Mouse (Mus musculus): ENCODE measurements around the gene Actr8. TPM values are rescaled to one million over a fixed set of nuclear protein-coding genes. Genes with fewer than 3 reads are reported as not detected.

Gene Actr8
- polyA plus RNA-seq, 1 experiment from 2014 or later = 43.1 TPM

GRCm38 (mm10) chr14:29996000-29996751 is 18.0 kb downstream of the Actr8 start:
- Histone ChIP-seq H3K36me3 (ENCODE audit: control insufficient read depth, insufficient read depth, low read length) (peaks cover 61% of the 10 kb centered on the region), H3K9ac (ENCODE audit: low read length) (no peak overlapping the region)
- 88% methylated on average over 11 of the region's 11 CpGs for WGBS

GRCm38 (mm10) chr14:29997345-29997744 is 19.2 kb downstream of the Actr8 start:
- no peak overlapping the region for H3K4me3 ChIP-seq (ENCODE audit: control insufficient read depth in 1 of 2, insufficient read depth in 1 of 2, low read depth in 1 of 2, low read length in 2 of 2)
- H3K9me3 ChIP-seq (ENCODE audit: control insufficient read depth, low read length) = no peaks in the 10 kb centered on the region
- peaks cover 49% of the 10 kb centered on the region for H3K36me3 ChIP-seq (ENCODE audit: control insufficient read depth, insufficient read depth, low read length)
- no peak overlapping the region for H3K4me2 ChIP-seq (ENCODE audit: low read length)
- no peaks in the 10 kb centered on the region for H3K27me3 ChIP-seq (ENCODE audit: control insufficient read depth, insufficient read depth, low read length)
- ATAC-seq (ENCODE audit: insufficient number of reproducible peaks, insufficient read depth, low FRiP score, low read depth) = no peak
- H3K9ac ChIP-seq (ENCODE audit: low read length) = no peak overlapping the region
- H3K4me1 ChIP-seq (ENCODE audit: control insufficient read depth in 2 of 2, insufficient read depth in 2 of 2, low read length in 2 of 2) = 0 out of 4 replicates have a peak, but pooled peaks cover 0 to 6% of the 10 kb centered on the region in 2 experiments
- no peak overlapping the region for H3K27ac ChIP-seq (replicated peaks in 1 of 2; ENCODE audit: control insufficient read depth in 1 of 2, insufficient read depth in 1 of 2, low read depth in 2 of 2, low read length in 2 of 2)

More at GRCm38 (mm10) chr14:29996000-29996751, 18.0 kb downstream of the Actr8 start:
- H3K27me3 ChIP-seq (ENCODE audit: control insufficient read depth, insufficient read depth, low read length) = no peaks in the 10 kb centered on the region
- 0 out of 4 replicates have a peak, but pooled peaks cover 0 to 6% of the 10 kb centered on the region in 2 experiments for H3K4me1 ChIP-seq (ENCODE audit: control insufficient read depth in 2 of 2, insufficient read depth in 2 of 2, low read length in 2 of 2)
- no peak overlapping the region for H3K4me3 ChIP-seq (ENCODE audit: control insufficient read depth in 1 of 2, insufficient read depth in 1 of 2, low read depth in 1 of 2, low read length in 2 of 2)
- no peak overlapping the region for H3K27ac ChIP-seq (replicated peaks in 1 of 2; ENCODE audit: control insufficient read depth in 1 of 2, insufficient read depth in 1 of 2, low read depth in 2 of 2, low read length in 2 of 2)
- H3K9me3 ChIP-seq (ENCODE audit: control insufficient read depth, low read length) = no peaks in the 10 kb centered on the region
- H3K4me2 ChIP-seq (ENCODE audit: low read length) = no peak overlapping the region
- no peak for ATAC-seq (ENCODE audit: insufficient number of reproducible peaks, insufficient read depth, low FRiP score, low read depth)

- Histone ChIP-seq H3K9ac (ENCODE audit: low read length) (no peak overlapping the region), H3K27me3 (ENCODE audit: control insufficient read depth, insufficient read depth, low read length) (no peaks in the 10 kb centered on the region), H3K4me3 (ENCODE audit: control insufficient read depth in 1 of 2, insufficient read depth in 1 of 2, low read depth in 1 of 2, low read length in 2 of 2) (no peak overlapping the region), H3K27ac (replicated peaks in 1 of 2; ENCODE audit: control insufficient read depth in 1 of 2, insufficient read depth in 1 of 2, low read depth in 2 of 2, low read length in 2 of 2) (no peak overlapping the region), H3K4me2 (ENCODE audit: low read length) (no peak overlapping the region), H3K9me3 (ENCODE audit: control insufficient read depth, low read length) (no peaks in the 10 kb centered on the region), H3K36me3 (ENCODE audit: control insufficient read depth, insufficient read depth, low read length) (peaks cover 34% of the 10 kb centered on the region), H3K4me1 (ENCODE audit: control insufficient read depth in 2 of 2, insufficient read depth in 2 of 2, low read length in 2 of 2) (0 out of 4 replicates have a peak, but pooled peaks cover 0 to 6% of the 10 kb centered on the region in 2 experiments)
- ATAC-seq (ENCODE audit: insufficient number of reproducible peaks, insufficient read depth, low FRiP score, low read depth) = no peak
- WGBS = 80% methylated on average over 13 of the region's 13 CpGs
These were observed 20.8 kb downstream of the Actr8 start for GRCm38 (mm10) chr14:29998747-29999474.

GRCm38 (mm10) chr14:29999475-29999811 is 21.3 kb downstream of the Actr8 start:
- Histone ChIP-seq H3K36me3 (ENCODE audit: control insufficient read depth, insufficient read depth, low read length) (peaks cover 28% of the 10 kb centered on the region), H3K9ac (ENCODE audit: low read length) (no peak overlapping the region), H3K4me3 (ENCODE audit: control insufficient read depth in 1 of 2, insufficient read depth in 1 of 2, low read depth in 1 of 2, low read length in 2 of 2) (no peak overlapping the region), H3K9me3 (ENCODE audit: control insufficient read depth, low read length) (no peaks in the 10 kb centered on the region), H3K4me1 (ENCODE audit: control insufficient read depth in 2 of 2, insufficient read depth in 2 of 2, low read length in 2 of 2) (0 out of 4 replicates have a peak, but pooled peaks cover 0 to 6% of the 10 kb centered on the region in 2 experiments), H3K27ac (replicated peaks in 1 of 2; ENCODE audit: control insufficient read depth in 1 of 2, insufficient read depth in 1 of 2, low read depth in 2 of 2, low read length in 2 of 2) (no peak overlapping the region), H3K4me2 (ENCODE audit: low read length) (no peak overlapping the region), H3K27me3 (ENCODE audit: control insufficient read depth, insufficient read depth, low read length) (no peaks in the 10 kb centered on the region)
- WGBS = 69% methylated on average over 3 of the region's 3 CpGs
- no peak for ATAC-seq (ENCODE audit: insufficient number of reproducible peaks, insufficient read depth, low FRiP score, low read depth)

- H3K27ac ChIP-seq (replicated peaks in 1 of 2; ENCODE audit: control insufficient read depth in 1 of 2, insufficient read depth in 1 of 2, low read depth in 2 of 2, low read length in 2 of 2) = no peak within 1 kb of the TSS
- no peaks in the 10 kb centered on the region for H3K9me3 ChIP-seq (ENCODE audit: control insufficient read depth, low read length)
- 8% methylated on average over 54 of the region's 54 CpGs for WGBS
- peak within 1 kb of the TSS; percentile 39 to 49 for H3K4me3 ChIP-seq (ENCODE audit: control insufficient read depth in 1 of 2, insufficient read depth in 1 of 2, low read depth in 1 of 2, low read length in 2 of 2)
- H3K9ac ChIP-seq (ENCODE audit: low read length) = peak within 1 kb of the TSS; percentile 51
- H3K4me2 ChIP-seq (ENCODE audit: low read length) = peak within 1 kb of the TSS; percentile 90
- H3K4me1 ChIP-seq (ENCODE audit: control insufficient read depth in 2 of 2, insufficient read depth in 2 of 2, low read length in 2 of 2) = peaks cover 5 to 10% of the 10 kb centered on the region in 2 experiments; a peak in 3 of 4 replicates
- ATAC-seq (ENCODE audit: insufficient number of reproducible peaks, insufficient read depth, low FRiP score, low read depth) = peak; percentile 46; the same call in 1 of the 2 replicates
- no peaks in the 10 kb centered on the region for H3K36me3 ChIP-seq (ENCODE audit: control insufficient read depth, insufficient read depth, low read length)
- H3K27me3 ChIP-seq (ENCODE audit: control insufficient read depth, insufficient read depth, low read length) = peaks cover 29% of the 10 kb centered on the region
These were observed 30.8 kb downstream of the Actr8 start, which contains the start of the genes Il17rb and Chdh for GRCm38 (mm10) chr14:30008733-30009575. Gene Il17rb (minus strand): TSS chr14:30008896. Gene Chdh (plus strand): TSS chr14:30009023.

- no peaks in the 10 kb centered on the region for H3K36me3 ChIP-seq (ENCODE audit: control insufficient read depth, insufficient read depth, low read length)
- H3K27ac ChIP-seq (replicated peaks in 1 of 2; ENCODE audit: control insufficient read depth in 1 of 2, insufficient read depth in 1 of 2, low read depth in 2 of 2, low read length in 2 of 2) = no peak overlapping the region
- H3K9me3 ChIP-seq (ENCODE audit: control insufficient read depth, low read length) = no peaks in the 10 kb centered on the region
- H3K9ac ChIP-seq (ENCODE audit: low read length) = no peak overlapping the region
- H3K4me2 ChIP-seq (ENCODE audit: low read length) = peak overlapping the region; percentile 90; the same call in 1 of the 2 replicates
- 70% methylated on average over 10 of the region's 10 CpGs for WGBS
- H3K4me1 ChIP-seq (ENCODE audit: control insufficient read depth in 2 of 2, insufficient read depth in 2 of 2, low read length in 2 of 2) = peaks cover 5 to 10% of the 10 kb centered on the region in 2 experiments; a peak in 3 of 4 replicates
- H3K4me3 ChIP-seq (ENCODE audit: control insufficient read depth in 1 of 2, insufficient read depth in 1 of 2, low read depth in 1 of 2, low read length in 2 of 2) = no peak overlapping the region
- H3K27me3 ChIP-seq (ENCODE audit: control insufficient read depth, insufficient read depth, low read length) = peaks cover 29% of the 10 kb centered on the region
- no peak for ATAC-seq (ENCODE audit: insufficient number of reproducible peaks, insufficient read depth, low FRiP score, low read depth)
These were observed 31.9 kb downstream of the Actr8 start for GRCm38 (mm10) chr14:30009864-30010560.

Data from heart, embryonic 14.5 days (tissue).